Mouse (Mus musculus) small intestine, adult 2 months (tissue): ENCODE results near the gene Nploc4. TPM values are rescaled to one million over a fixed set of nuclear protein-coding genes. Genes with fewer than 3 reads are reported as not detected.

Experiments
- H3K27ac ChIP-seq: fragments of 200-500 bp; 2 replicates; pipeline ENCODE4 v1.5.1; 2012; ENCODE audit warnings: low read depth, low read length, control low read depth, inconsistent platforms; ENCODE audit not compliant: insufficient read depth
- H3K27me3 ChIP-seq: fragments of 200-500 bp; 2 replicates; pipeline ENCODE4 v1.6.1; 2012; ENCODE audit warnings: mild to moderate bottlenecking, moderate library complexity, low read length, inconsistent platforms; ENCODE audit not compliant: control insufficient read depth, insufficient read depth
- H3K36me3 ChIP-seq: fragments of 200-500 bp; 2 replicates; pipeline ENCODE4 v1.6.1; 2012; ENCODE audit warnings: mild to moderate bottlenecking, low read length, control low read depth, inconsistent platforms; ENCODE audit not compliant: control insufficient read depth, insufficient read depth
- H3K4me1 ChIP-seq: fragments of 200-500 bp; 2 replicates; pipeline ENCODE4 v1.6.1; 2012; ENCODE audit warnings: low read length, inconsistent platforms, mixed read lengths; ENCODE audit not compliant: control insufficient read depth, insufficient read depth, insufficient read length
- H3K4me3 ChIP-seq: fragments of 200-500 bp; 2 replicates; pipeline ENCODE4 v1.5.1; 2012; ENCODE audit warnings: low read depth, mild to moderate bottlenecking, control low read depth, inconsistent platforms, low read length, moderate library complexity
- CTCF ChIP-seq: fragments of 200-500 bp; IDR thresholded peaks from 2 replicates; pipeline ENCODE4 v1.5.1; 2012; ENCODE audit warnings: low read depth, mild to moderate bottlenecking, control low read depth, inconsistent platforms, low read length, moderate library complexity, mixed read lengths; ENCODE audit not compliant: insufficient replicate concordance, insufficient read length; ENCODE audit errors: extremely low read depth
- POLR2A ChIP-seq: fragments of 200-500 bp; IDR thresholded peaks from 2 replicates; pipeline ENCODE4 v1.6.1; 2012; ENCODE audit warnings: low read depth, mild to moderate bottlenecking, control low read depth, inconsistent platforms, low read length, moderate library complexity
- WGBS: fragments of 180-500 bp; shearing (Covaris S2); methylation state at CpG from one replicate; pipeline ENCODE4 v1.1.7; 2018; 5-methylcytosine and 5-hydroxymethylcytosine counted together
- polyA plus RNA-seq: library from polyadenylated mRNA; depleted of rRNA; stranded (reverse); fragments of >200 nt; gene quantifications from 2 replicates; pipeline ENCODE4 v1.2.3, GENCODE M21; 2012; rRNA removed

Nploc4 gene
- 29.0 and 54.8 TPM in 2 replicates for polyA plus RNA-seq

DNA sequence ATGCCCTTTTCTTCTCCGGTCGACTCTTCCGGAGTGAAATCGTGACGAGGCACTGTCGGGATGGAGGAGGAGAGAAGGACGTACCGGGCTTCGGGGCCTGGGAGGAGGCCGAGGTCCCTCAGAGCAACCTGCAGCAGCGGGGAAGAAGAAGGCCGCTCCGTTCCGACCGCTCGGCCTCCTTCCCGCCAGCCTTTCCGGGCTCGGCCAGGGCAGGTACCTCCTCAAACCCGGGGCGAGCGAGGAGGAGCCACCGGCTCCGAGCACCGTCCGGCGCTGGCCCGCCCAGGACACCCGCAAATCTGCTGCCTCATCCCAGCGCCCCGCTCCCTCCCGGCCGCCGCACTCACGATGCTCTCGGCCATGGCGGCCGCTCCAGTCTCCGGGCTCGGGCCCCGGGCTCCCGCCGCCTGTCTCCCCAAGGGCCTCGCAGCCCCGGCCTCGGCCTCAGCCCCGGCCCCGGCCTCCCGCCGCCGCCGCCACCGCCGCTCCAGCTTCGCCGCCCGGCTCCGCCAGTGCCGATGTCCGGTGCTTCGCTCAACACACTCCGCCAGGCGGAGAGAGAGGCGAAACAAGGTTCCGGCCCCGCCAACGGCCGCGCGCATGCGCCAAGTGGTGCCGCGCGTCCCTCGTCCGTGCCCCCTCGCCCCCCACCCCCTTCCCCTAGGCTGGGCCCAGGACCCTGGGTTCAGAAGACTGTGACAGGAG is at the start of gene Nploc4:
Gene Nploc4, minus strand, starts transcription at position 557 of the 705 bp plus-strand sequence.
- H3K27ac ChIP-seq, result peak within 1 kb of the TSS; percentile 54
- peak within 1 kb of the TSS; percentile 92 for H3K4me3 ChIP-seq
- no peaks in the 10 kb centered on the region for H3K27me3 ChIP-seq
- peaks cover 4% of the 10 kb centered on the region for H3K4me1 ChIP-seq
- H3K36me3 ChIP-seq, result peaks cover 16% of the 10 kb centered on the region
- 1% methylated on average over 77 of the region's 77 CpGs for WGBS
- TF ChIP-seq CTCF (no peak), POLR2A (peak; percentile 79; the same call in 1 of the 2 replicates)

DNA sequence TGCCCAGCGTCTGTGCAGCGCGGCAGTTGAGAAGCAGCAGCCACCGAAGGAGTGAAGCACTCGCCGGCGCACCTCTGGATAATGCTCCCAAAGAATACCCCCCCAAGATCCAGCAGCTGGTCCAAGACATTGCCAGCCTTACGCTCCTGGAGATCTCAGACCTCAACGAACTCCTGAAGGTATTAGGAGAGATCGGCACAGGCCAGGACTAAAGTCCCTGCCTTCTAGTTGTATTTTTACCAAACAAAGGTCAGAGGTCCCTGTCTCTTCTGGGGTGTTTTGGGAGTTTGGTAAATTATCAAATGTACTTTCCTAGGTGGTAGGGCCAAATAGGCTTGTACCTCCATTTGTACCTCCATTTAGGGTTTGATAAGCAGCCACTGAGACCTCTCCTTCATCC is 47.7 kb upstream of the Nploc4 start:
- Histone ChIP-seq H3K27me3 (no peaks in the 10 kb centered on the region), H3K36me3 (peaks cover 54% of the 10 kb centered on the region), H3K4me1 (peaks cover 16% of the 10 kb centered on the region; the same call in 1 of the 2 replicates), H3K4me3 (peak overlapping the region; percentile 88), H3K27ac (peak overlapping the region; percentile 23)
- no peak for TF ChIP-seq CTCF
- 2% methylated on average over 10 of the region's 10 CpGs for WGBS

DNA sequence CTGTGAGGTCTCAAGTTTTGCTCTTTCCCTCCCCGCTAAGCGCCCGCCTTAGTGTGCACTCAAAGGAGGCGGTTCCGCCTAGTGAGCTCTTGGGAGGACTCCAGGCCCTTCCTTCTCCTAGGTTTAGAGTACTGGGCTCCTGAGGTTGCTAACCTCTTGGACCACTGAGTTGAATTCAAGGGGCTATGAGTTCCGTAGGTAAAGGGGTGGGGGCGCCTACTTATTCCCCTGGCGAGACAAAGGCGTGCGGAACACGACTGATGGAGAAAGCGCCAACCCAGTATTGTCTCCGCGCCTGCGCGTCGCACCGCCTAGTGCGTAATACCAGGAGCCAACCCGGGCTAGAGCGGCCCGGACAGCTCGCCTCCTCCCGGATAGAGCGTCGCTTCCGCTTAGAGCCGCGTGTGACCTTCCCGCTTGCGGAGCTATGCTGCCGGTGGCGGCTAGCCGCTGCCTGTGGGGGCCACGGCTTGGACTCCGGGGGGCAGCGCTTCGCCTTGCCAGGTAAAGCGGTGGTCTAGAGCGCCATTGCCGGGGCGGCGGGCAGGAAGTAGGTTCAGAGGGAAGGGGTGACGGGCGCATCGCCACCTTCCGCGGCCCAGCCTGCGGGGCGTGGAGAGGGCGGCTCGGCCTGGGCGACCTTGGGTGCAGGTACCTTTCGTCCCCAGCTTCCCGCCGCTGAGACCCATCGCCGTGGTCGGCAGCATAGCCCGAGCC is 46.9 kb upstream of the Nploc4 start, which contains the start of gene Mrpl12:
Gene Mrpl12, plus strand, starts transcription at position 349 of the 717 bp plus-strand sequence.
- TF ChIP-seq POLR2A (peak; percentile 61), CTCF (0 out of 2 replicates have a peak, but pooled peaks have one; percentile 3)
- under 1% methylated on average over 60 of the region's 60 CpGs for WGBS
- H3K4me1 ChIP-seq, result peaks cover 8% of the 10 kb centered on the region; the same call in 1 of the 2 replicates

DNA sequence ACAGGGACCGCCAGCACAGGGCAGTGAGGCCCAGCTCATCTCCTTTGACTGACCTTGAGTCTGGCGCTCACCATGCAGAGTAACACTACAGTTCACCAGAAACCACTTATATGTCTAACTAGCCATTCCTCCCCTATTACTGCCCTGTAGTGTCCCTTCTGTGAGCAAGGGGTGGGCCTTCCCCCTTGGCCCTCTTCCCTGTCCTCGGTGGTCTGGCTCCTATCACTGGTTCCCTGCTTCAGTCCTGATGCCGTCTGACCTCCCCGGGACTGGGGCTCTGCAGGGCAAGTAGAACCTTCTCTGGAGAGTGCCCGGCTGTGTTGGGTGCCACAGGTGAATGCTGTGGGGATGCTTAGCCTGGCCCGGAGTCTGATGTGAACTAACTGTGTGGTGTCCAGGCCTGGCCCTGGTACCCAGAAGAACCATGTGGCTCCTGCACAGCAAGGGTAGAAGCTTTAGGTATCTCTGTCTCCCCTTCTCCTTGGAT is 46.0 kb upstream of the Nploc4 start:
- WGBS, result 87% methylated on average over 7 of the region's 7 CpGs
- Histone ChIP-seq H3K4me3 (no peak overlapping the region), H3K27me3 (no peaks in the 10 kb centered on the region), H3K4me1 (peaks cover 5% of the 10 kb centered on the region; the same call in 1 of the 2 replicates), H3K36me3 (peaks cover 67% of the 10 kb centered on the region), H3K27ac (no peak overlapping the region)
- no peak for TF ChIP-seq POLR2A
- TF ChIP-seq CTCF, result no peak

More for the DNA sequence above, 46.9 kb upstream of the Nploc4 start, which contains the start of gene Mrpl12:
- H3K27ac ChIP-seq, result peak within 1 kb of the TSS; percentile 23
- H3K36me3 ChIP-seq, result peaks cover 61% of the 10 kb centered on the region
- peak within 1 kb of the TSS; percentile 88 for H3K4me3 ChIP-seq
- no peaks in the 10 kb centered on the region for H3K27me3 ChIP-seq

DNA sequence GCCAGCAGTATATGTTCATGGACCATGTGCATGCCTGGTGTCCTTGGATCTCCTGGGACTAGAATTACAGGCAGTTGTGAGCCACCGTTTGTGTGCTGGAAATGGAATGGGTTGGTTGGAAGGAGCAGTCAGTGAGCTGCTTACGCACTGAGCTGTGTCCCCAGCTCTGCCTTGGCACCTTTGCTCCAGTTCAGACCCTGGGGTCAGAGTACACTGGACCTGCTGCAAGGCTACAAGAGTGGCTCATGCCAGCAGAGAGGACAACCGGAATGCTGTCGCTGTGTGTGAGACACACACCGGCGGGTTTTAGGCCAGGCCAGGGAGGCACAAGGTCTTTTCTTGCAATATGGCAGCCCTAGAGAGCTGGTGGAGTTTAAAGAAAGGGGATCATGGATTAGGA is 34.5 kb upstream of the Nploc4 start:
- peaks cover 62% of the 10 kb centered on the region for H3K36me3 ChIP-seq
- no peak overlapping the region for H3K27ac ChIP-seq
- WGBS, result 91% methylated on average over 6 of the region's 6 CpGs
- H3K4me3 ChIP-seq, result no peak overlapping the region
- H3K4me1 ChIP-seq, result peaks cover 8% of the 10 kb centered on the region; the same call in 1 of the 2 replicates
- no peak for TF ChIP-seq CTCF
- no peak for TF ChIP-seq POLR2A
- H3K27me3 ChIP-seq, result no peaks in the 10 kb centered on the region

DNA sequence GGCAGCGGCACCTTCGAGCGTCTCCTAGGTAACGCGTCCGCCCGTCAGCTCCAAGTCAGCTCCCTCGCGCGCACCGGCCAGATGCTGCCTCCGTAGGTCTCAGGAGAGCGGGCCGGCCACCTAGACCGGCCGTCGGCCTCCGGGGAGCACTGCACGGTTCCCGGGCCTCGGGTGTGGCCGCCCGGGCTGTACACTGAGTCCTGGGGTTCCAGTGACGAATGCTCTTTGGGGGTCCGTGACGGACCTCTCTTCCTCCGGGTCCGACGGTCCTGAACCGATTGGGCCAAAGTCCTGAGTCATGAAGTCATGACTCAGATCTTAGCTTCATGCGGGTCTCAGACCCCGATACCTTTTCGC is 30.2 kb upstream of the Nploc4 start:
- H3K4me1 ChIP-seq, result peaks cover 14% of the 10 kb centered on the region
- peak overlapping the region; percentile 26 for H3K27ac ChIP-seq
- WGBS, result under 1% methylated on average over 33 of the region's 33 CpGs
- H3K27me3 ChIP-seq, result no peaks in the 10 kb centered on the region
- TF ChIP-seq CTCF (no peak), POLR2A (no peak; the same call in 1 of the 2 replicates)
- peak overlapping the region; percentile 90 for H3K4me3 ChIP-seq
- H3K36me3 ChIP-seq, result peaks cover 29% of the 10 kb centered on the region
